Mouse (Mus musculus) liver, embryonic 14.5 days (tissue): ENCODE data around the gene Mtmr12.

Experiments
- CTCF ChIP-seq: IDR thresholded peaks from 2 replicates; pipeline ENCODE4 v1.5.1; 2016; ENCODE audit warnings: antibody characterized with exemption, low read depth, control low read depth
- EP300 ChIP-seq: IDR thresholded peaks from 2 replicates; pipeline ENCODE4 v1.6.1; 2016; ENCODE audit warnings: antibody characterized with exemption, low read depth

DNA sequence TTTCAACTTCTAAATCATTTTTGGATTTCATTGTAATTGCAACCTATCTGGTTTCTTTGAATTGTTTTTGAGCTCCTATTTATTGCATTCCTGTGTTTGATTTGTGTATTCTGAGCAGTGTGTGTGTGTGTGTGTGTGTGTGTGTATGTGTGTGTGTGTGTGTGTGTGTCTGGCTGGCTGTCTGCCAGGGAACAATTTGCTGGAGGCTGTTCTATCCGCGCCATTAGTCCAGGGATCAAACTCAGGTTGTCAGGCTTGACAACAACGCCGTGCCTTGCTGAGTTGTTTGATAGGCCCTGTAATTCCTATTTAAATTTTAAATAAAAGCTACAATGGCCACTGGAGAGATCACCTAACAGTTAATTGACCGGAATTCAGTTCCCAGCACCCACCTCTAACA, 26.7 kb upstream of the Mtmr12 start:
- TF ChIP-seq CTCF (no peak), EP300 (no peak)
